Mouse (Mus musculus) ES-E14 (cell line): ENCODE measurements at regions not wholly inside any gene's neighbourhood (a gene's known extent, or its start where the extent isn't known, plus 50 kb on each side); places are given as distances from the start of the nearest gene placed in this dataset.
"Not testable (repeated sequence)": the region's sequence is repeated elsewhere in the genome, so short reads cannot be mapped to it uniquely, and the experiment has no call there.

ENCODE experiments used
- DNase-seq: peaks from one replicate; pipeline ENCODE4 v3.0.0-alpha.2; 2013; ENCODE audit warnings: low read depth, low spot score
- H3K27ac ChIP-seq: 2 replicates; pipeline ENCODE4 v1.5.1; 2012; ENCODE audit warnings: low read depth, mild to moderate bottlenecking, low read length, moderate library complexity, mixed read lengths; ENCODE audit not compliant: poor library complexity, insufficient read depth, severe bottlenecking
- H3K36me3 ChIP-seq: 2 replicates; pipeline ENCODE4 v1.6.1; 2012; ENCODE audit warnings: mild to moderate bottlenecking, low read length, moderate library complexity, mixed read lengths; ENCODE audit not compliant: control insufficient read depth, poor library complexity, insufficient read depth, severe bottlenecking
- H3K4me1 ChIP-seq, 2 experiments: fragments of 150-350 bp in 1 of 2; sonication (generic) in 1 of 2; 2 replicates each; pipeline ENCODE4 v1.6.1; 2012; ENCODE audit warnings: low read length in 2 of 2, mild to moderate bottlenecking in 1 of 2, mixed read lengths in 1 of 2; ENCODE audit not compliant: control insufficient read depth in 2 of 2, insufficient read depth in 2 of 2, poor library complexity in 1 of 2
- H3K4me3 ChIP-seq, 2 experiments: fragments of 150-350 bp in 1 of 2; sonication (generic) in 1 of 2; 2 replicates each; pipeline ENCODE4 v1.5.1; 2012; ENCODE audit warnings: low read length in 2 of 2, low read depth in 1 of 2, mild to moderate bottlenecking in 1 of 2, mixed read lengths in 1 of 2; ENCODE audit not compliant: insufficient read depth in 1 of 2, poor library complexity in 1 of 2, severe bottlenecking in 1 of 2
- H3K9ac ChIP-seq: 2 replicates; pipeline ENCODE4 v1.6.1; 2012; ENCODE audit warnings: low read depth, mild to moderate bottlenecking, low read length, mixed read lengths; ENCODE audit not compliant: poor library complexity, insufficient read depth, severe bottlenecking
- H3K9me3 ChIP-seq: fragments of 150-350 bp; sonication (generic); 2 replicates; pipeline ENCODE4 v1.6.1; 2012; ENCODE audit warnings: low read depth, mild to moderate bottlenecking, low read length; ENCODE audit not compliant: control insufficient read depth, insufficient read depth
- CHD2 ChIP-seq: IDR thresholded peaks from 2 replicates; pipeline ENCODE4 v1.6.1; 2014; ENCODE audit warnings: mild to moderate bottlenecking, low read depth, low read length, inconsistent platforms
- HCFC1 ChIP-seq: IDR thresholded peaks from 2 replicates; pipeline ENCODE4 v1.6.1; 2012; ENCODE audit warnings: low read length, inconsistent platforms, borderline replicate concordance; ENCODE audit not compliant: insufficient read depth
- MAFK ChIP-seq: IDR thresholded peaks from 2 replicates; pipeline ENCODE4 v1.6.1; 2014; ENCODE audit warnings: mild to moderate bottlenecking, low read depth, low read length, inconsistent platforms; ENCODE audit not compliant: insufficient read depth
- ZC3H11A ChIP-seq: IDR thresholded peaks from 2 replicates; pipeline ENCODE4 v1.6.1; 2012; ENCODE audit warnings: low read depth, mild to moderate bottlenecking, inconsistent platforms, low read length, borderline replicate concordance
- ZNF384 ChIP-seq: IDR thresholded peaks from 2 replicates; pipeline ENCODE4 v1.6.1; 2012; ENCODE audit warnings: low read depth, low read length, inconsistent platforms
- in situ Hi-C, 2 experiments: fragments of 600-800 bp; cut with MboI; formaldehyde crosslinking; loops; one replicate each; pipeline ENCODE4 v1.15.1; 2025; ENCODE audit warnings: low sequenced_read_pairs in 2 of 2, inconsistent platforms in 1 of 2; ENCODE audit not compliant: unreplicated experiment in 2 of 2

DNA sequence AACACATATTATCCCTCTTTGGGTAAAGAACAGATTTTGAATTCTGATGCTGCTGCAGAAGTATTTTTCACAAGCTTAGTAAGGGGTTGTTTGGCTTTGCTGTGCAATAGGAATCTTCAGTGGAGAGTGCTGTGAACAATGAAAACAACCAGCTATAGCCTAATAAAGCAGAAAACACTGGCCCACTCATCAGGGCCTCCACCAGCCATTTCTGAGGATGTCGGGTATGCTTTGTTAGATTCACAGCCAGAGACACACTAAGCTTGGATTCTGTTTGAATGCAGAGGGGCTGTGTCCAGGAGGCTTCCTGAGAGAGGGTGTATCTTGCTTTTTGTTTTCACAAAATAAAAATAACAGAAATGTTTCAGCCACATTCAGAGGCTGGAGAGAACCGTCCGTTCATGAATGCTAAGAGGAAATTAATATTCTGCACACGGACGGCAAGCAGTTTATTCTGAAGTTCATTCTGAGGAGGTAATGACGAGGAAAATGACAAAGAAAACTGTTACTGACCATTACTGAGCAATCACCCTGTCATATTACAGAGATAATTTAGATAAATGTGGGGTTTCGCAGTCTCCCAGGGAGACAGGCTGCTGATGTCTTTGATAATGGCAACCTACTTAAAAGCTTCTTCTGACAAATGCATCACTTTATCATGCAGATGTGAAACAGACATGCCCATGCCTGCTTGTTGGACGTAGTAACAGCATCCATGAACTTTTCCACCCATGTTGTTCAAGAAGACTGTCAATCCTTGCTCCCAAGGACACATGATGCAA lies 198.1 kb upstream of the Myo3a start:
- no peak for DNase-seq
- no peak overlapping the region for H3K27ac ChIP-seq
- no peak overlapping the region for H3K4me3 ChIP-seq
- in situ Hi-C loops: no loop called here
- no peaks in the 10 kb centered on the region for H3K36me3 ChIP-seq
- no peak for TF ChIP-seq MAFK
- no peak for TF ChIP-seq HCFC1
- TF ChIP-seq ZNF384: no peak
- no peak for TF ChIP-seq ZC3H11A
- no peak for TF ChIP-seq CHD2
- no peaks in the 10 kb centered on the region for H3K4me1 ChIP-seq
- H3K9ac ChIP-seq: no peak overlapping the region
- H3K9me3 ChIP-seq: no peaks in the 10 kb centered on the region

GRCm38 (mm10) chr2:22029804-22030194 lies 197.5 kb upstream of the Myo3a start:
- DNase-seq: no peak
- no peak overlapping the region for H3K27ac ChIP-seq

DNA sequence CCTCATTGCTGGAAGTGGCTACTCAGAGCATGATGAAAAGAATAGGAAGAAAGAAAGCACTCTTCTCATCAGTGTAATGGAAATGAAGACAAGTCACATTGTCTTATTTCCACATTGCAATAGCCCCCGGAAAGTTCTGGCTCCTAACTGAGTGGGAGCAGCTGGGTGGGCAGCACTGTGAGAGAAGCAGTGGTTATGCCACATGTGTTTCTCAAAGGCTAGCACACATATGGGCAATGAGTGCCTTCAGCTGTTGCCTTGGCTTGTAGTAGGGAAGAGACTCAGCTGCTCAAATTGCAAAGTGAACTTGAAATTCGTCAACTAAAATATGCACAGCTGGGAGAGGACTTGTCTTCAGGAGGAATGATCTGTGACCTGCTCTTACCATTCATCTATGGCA lies 190.5 kb upstream of the Myo3a start:
- no peak overlapping the region for H3K9ac ChIP-seq
- in situ Hi-C loops: no loop called here
- no peaks in the 10 kb centered on the region for H3K9me3 ChIP-seq
- H3K4me3 ChIP-seq: no peak overlapping the region
- DNase-seq: no peak
- no peaks in the 10 kb centered on the region for H3K36me3 ChIP-seq
- H3K27ac ChIP-seq: no peak overlapping the region
- no peaks in the 10 kb centered on the region for H3K4me1 ChIP-seq
- TF ChIP-seq CHD2 (no peak), ZC3H11A (no peak), MAFK (no peak), ZNF384 (no peak), HCFC1 (no peak)

More at GRCm38 (mm10) chr2:22029804-22030194, 197.5 kb upstream of the Myo3a start:
- H3K4me1 ChIP-seq: no peaks in the 10 kb centered on the region
- H3K9ac ChIP-seq: no peak overlapping the region
- no peaks in the 10 kb centered on the region for H3K36me3 ChIP-seq
- no peak overlapping the region for H3K4me3 ChIP-seq
- TF ChIP-seq CHD2 (no peak), MAFK (no peak), ZC3H11A (no peak), ZNF384 (no peak), HCFC1 (no peak)
- in situ Hi-C loops: no loop called here
- H3K9me3 ChIP-seq: no peaks in the 10 kb centered on the region

GRCm38 (mm10) chr2:22038780-22039179 lies 188.5 kb upstream of the Myo3a start:
- Histone ChIP-seq H3K4me3 (no peak overlapping the region), H3K9me3 (no peaks in the 10 kb centered on the region), H3K9ac (no peak overlapping the region), H3K4me1 (no peaks in the 10 kb centered on the region), H3K27ac (no peak overlapping the region), H3K36me3 (no peaks in the 10 kb centered on the region)
- in situ Hi-C loops: no loop called here
- no peak for TF ChIP-seq CHD2
- no peak for TF ChIP-seq MAFK
- no peak for TF ChIP-seq ZC3H11A
- no peak for TF ChIP-seq ZNF384
- TF ChIP-seq HCFC1: no peak
- peak; percentile 37 for DNase-seq

DNA sequence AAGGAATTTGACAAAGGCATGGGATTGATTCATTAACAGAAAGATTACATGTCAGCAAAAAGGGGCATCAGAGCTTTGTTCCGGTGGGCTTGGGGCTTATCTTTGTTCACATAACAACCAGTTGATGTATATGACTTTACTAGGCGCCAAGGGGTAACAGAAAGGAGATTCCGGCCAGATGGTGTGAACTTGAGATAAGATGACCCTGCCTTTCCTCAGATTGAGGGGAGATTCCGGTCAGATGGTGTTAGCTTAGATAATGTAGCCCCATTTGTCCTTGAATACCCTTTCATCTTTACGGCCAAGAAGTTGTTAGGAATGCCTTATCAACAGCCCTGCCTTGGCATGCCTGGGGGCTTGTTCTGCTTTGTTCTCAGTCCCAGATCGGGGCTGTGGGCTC lies 183.4 kb upstream of the Myo3a start:
- DNase-seq, H3K4me1 ChIP-seq, H3K27ac ChIP-seq, in situ Hi-C loops, H3K9me3 ChIP-seq, H3K36me3 ChIP-seq, H3K9ac ChIP-seq, H3K4me3 ChIP-seq: not testable (repeated sequence)
